Mouse (Mus musculus) hindbrain, postnatal 0 days (tissue): ENCODE measurements around the gene Osgep. TPM values are rescaled to one million over a fixed set of nuclear protein-coding genes. Genes with fewer than 3 reads are reported as not detected.
"Not testable (repeated sequence)": the region's sequence is repeated elsewhere in the genome, so short reads cannot be mapped to it uniquely, and the experiment has no call there.

ENCODE experiments used
- ATAC-seq: fragments of 200-750 bp; cut with Nextera tagmentation; 2 replicates; pipeline ENCODE4 v1.8.0; 2017; ENCODE audit warnings: mild to moderate bottlenecking, moderate TSS enrichment, moderate library complexity
- DNase-seq: peaks from one replicate; pipeline ENCODE4 v3.0.0-alpha.2; 2015; ENCODE audit warnings: low spot score
- H3K27ac ChIP-seq: fragments of 300-500 bp; sonication (generic); 2 replicates; pipeline ENCODE4 v1.5.1; 2014; ENCODE audit warnings: mild to moderate bottlenecking
- H3K27me3 ChIP-seq: fragments of 300-500 bp; sonication (generic); 2 replicates; pipeline ENCODE4 v1.6.1; 2014; ENCODE audit warnings: low read length, mixed read lengths; ENCODE audit not compliant: insufficient read depth
- H3K36me3 ChIP-seq: fragments of 300-500 bp; sonication (generic); 2 replicates; pipeline ENCODE4 v1.6.1; 2014; ENCODE audit warnings: low read length, mixed read lengths; ENCODE audit not compliant: insufficient read depth
- H3K4me1 ChIP-seq: fragments of 300-500 bp; sonication (generic); 2 replicates; pipeline ENCODE4 v1.6.1; 2014; ENCODE audit warnings: antibody characterized with exemption, low read length, mixed read lengths; ENCODE audit not compliant: insufficient read depth
- H3K4me2 ChIP-seq: fragments of 300-500 bp; sonication (generic); 2 replicates; pipeline ENCODE4 v1.6.1; 2014; ENCODE audit warnings: low read depth, mild to moderate bottlenecking, low read length, moderate library complexity, mixed read lengths
- H3K4me3 ChIP-seq: fragments of 300-500 bp; sonication (generic); 2 replicates; pipeline ENCODE4 v1.5.1; 2014; ENCODE audit warnings: low read length
- H3K9ac ChIP-seq: fragments of 300-500 bp; sonication (generic); replicated peaks from 2 replicates; pipeline ENCODE4 v1.6.1; 2014; ENCODE audit warnings: mild to moderate bottlenecking, low read length, moderate library complexity, mixed read lengths
- H3K9me3 ChIP-seq: fragments of 300-500 bp; sonication (generic); 2 replicates; pipeline ENCODE4 v1.6.1; 2016; ENCODE audit warnings: low read length, mixed read lengths
- CTCF ChIP-seq: IDR thresholded peaks from 2 replicates; pipeline ENCODE4 v1.5.1; 2016; ENCODE audit warnings: antibody characterized with exemption, control low read depth, low read depth
- WGBS: fragments of 180-500 bp; shearing (Covaris S2); extraction: QIAGEN DNeasy Blood & Tissue Kit; methylation state at CpG from one replicate; pipeline ENCODE4 v1.1.7; 2014; 5-methylcytosine and 5-hydroxymethylcytosine counted together
- polyA plus RNA-seq: library from polyadenylated mRNA; unstranded; fragments of >200 nt; fragmentation: Nextera tagmentation; extraction: Ambion mirVana; gene quantifications from 2 replicates; pipeline ENCODE4 v1.2.1, GENCODE M21; 2015
- total RNA-seq: library from RNA; depleted of rRNA; stranded (reverse); fragments of >200 nt; gene quantifications from 2 replicates; pipeline ENCODE4 v1.2.3, GENCODE M21; 2014; rRNA removed

The Osgep gene
- total RNA-seq (71.4 and 80.9 TPM in 2 replicates), polyA plus RNA-seq (72.4 and 82.7 TPM in 2 replicates)

- peaks cover 9% of the 10 kb centered on the region; the same call in 1 of the 2 replicates for H3K4me1 ChIP-seq
- DNase-seq (peak; percentile 98), ATAC-seq (peak; percentile 97)
- H3K9ac ChIP-seq, result peak within 1 kb of the TSS; percentile 76
- H3K36me3 ChIP-seq, result peaks cover 32% of the 10 kb centered on the region
- peak within 1 kb of the TSS; percentile 92 for H3K27ac ChIP-seq
- peak within 1 kb of the TSS; percentile 74 for H3K4me2 ChIP-seq
- H3K4me3 ChIP-seq, result peak within 1 kb of the TSS; percentile 66
- under 1% methylated on average over 57 of the region's 57 CpGs for WGBS
- no peak for TF ChIP-seq CTCF
- H3K9me3 ChIP-seq, result no peaks in the 10 kb centered on the region
- H3K27me3 ChIP-seq, result no peaks in the 10 kb centered on the region
These were observed at the start of gene Osgep, which contains the start of gene Apex1 for GRCm38 (mm10) chr14:50924281-50925064. Gene Osgep, minus strand, starts transcription at chr14:50924893. Gene Apex1, plus strand, starts transcription at chr14:50924968.

- Histone ChIP-seq H3K9me3 (no peaks in the 10 kb centered on the region), H3K4me2 (no peak overlapping the region), H3K27me3 (no peaks in the 10 kb centered on the region), H3K4me3 (no peak overlapping the region), H3K4me1 (peaks cover 3% of the 10 kb centered on the region; the same call in 1 of the 2 replicates), H3K27ac (no peak overlapping the region), H3K9ac (no peak overlapping the region), H3K36me3 (no peaks in the 10 kb centered on the region)
- WGBS, result 60% methylated on average over 4 of the region's 4 CpGs
- no peak for ATAC-seq
- TF ChIP-seq CTCF, result no peak
- no peak for DNase-seq
These were observed 49.0 kb upstream of the Osgep start for GRCm38 (mm10) chr14:50973700-50974099.

- DNase-seq, H3K36me3 ChIP-seq, H3K4me2 ChIP-seq, H3K9me3 ChIP-seq, H3K4me3 ChIP-seq, ATAC-seq, H3K27me3 ChIP-seq, H3K27ac ChIP-seq, H3K4me1 ChIP-seq, H3K9ac ChIP-seq: not testable (repeated sequence)
- WGBS, result 92% methylated on average over 5 of the region's 5 CpGs
These were observed 48.4 kb upstream of the Osgep start for GRCm38 (mm10) chr14:50973054-50973453.

GRCm38 (mm10) chr14:50970822-50971221 is 46.1 kb upstream of the Osgep start:
- H3K4me3 ChIP-seq, result no peak overlapping the region
- no peak for TF ChIP-seq CTCF
- WGBS, result 86% methylated on average over 1 of the region's 1 CpGs
- H3K27ac ChIP-seq, result no peak overlapping the region
- H3K9ac ChIP-seq, result no peak overlapping the region
- H3K36me3 ChIP-seq, result no peaks in the 10 kb centered on the region
- DNase-seq (no peak), ATAC-seq (no peak)
- no peak overlapping the region for H3K4me2 ChIP-seq
- H3K9me3 ChIP-seq, result no peaks in the 10 kb centered on the region
- H3K27me3 ChIP-seq, result no peaks in the 10 kb centered on the region
- H3K4me1 ChIP-seq, result peaks cover 3% of the 10 kb centered on the region; the same call in 1 of the 2 replicates

- Histone ChIP-seq H3K4me3 (no peak overlapping the region), H3K4me2 (peak overlapping the region; percentile 22; the same call in 1 of the 2 replicates), H3K9ac (no peak overlapping the region), H3K4me1 (peaks cover 3% of the 10 kb centered on the region; the same call in 1 of the 2 replicates), H3K9me3 (no peaks in the 10 kb centered on the region), H3K27ac (peak overlapping the region; percentile 59; the same call in 1 of the 2 replicates), H3K27me3 (no peaks in the 10 kb centered on the region), H3K36me3 (no peaks in the 10 kb centered on the region)
- TF ChIP-seq CTCF, result no peak
- 12% methylated on average over 12 of the region's 12 CpGs for WGBS
- ATAC-seq (peak; percentile 78; the same call in 1 of the 2 replicates), DNase-seq (peak; percentile 66)
These were observed 45.2 kb upstream of the Osgep start for GRCm38 (mm10) chr14:50969558-50970544.

- DNase-seq (peak; percentile 38), ATAC-seq (no peak)
- H3K27me3 ChIP-seq, result no peaks in the 10 kb centered on the region
- peaks cover 3% of the 10 kb centered on the region; the same call in 1 of the 2 replicates for H3K4me1 ChIP-seq
- peak overlapping the region; percentile 59; the same call in 1 of the 2 replicates for H3K27ac ChIP-seq
- no peak overlapping the region for H3K9ac ChIP-seq
- 0% methylated on average over 1 of the region's 1 CpGs for WGBS
- H3K36me3 ChIP-seq, result no peaks in the 10 kb centered on the region
- no peaks in the 10 kb centered on the region for H3K9me3 ChIP-seq
- TF ChIP-seq CTCF, result no peak
- 0 out of 2 replicates have a peak overlapping the region, but pooled peaks have one; percentile 22 for H3K4me2 ChIP-seq
- no peak overlapping the region for H3K4me3 ChIP-seq
These were observed 44.3 kb upstream of the Osgep start for GRCm38 (mm10) chr14:50969041-50969440.
